Mouse (Mus musculus): ENCODE results near the gene Vti1a. TPM values are rescaled to one million over a fixed set of nuclear protein-coding genes. Genes with fewer than 3 reads are reported as not detected.

Vti1a gene
- polyA plus RNA-seq, 1 experiment, result 17.8 TPM

- Histone ChIP-seq H3K4me1 (ENCODE audit: control insufficient read depth, insufficient read depth, insufficient read length, low read length) (no peaks in the 10 kb centered on the region), H3K4me3 (ENCODE audit: insufficient read depth, low read depth, low read length) (no peak overlapping the region), H3K27ac (replicated peaks; ENCODE audit: low read depth, low read length) (no peak overlapping the region)
Observed at GRCm38 (mm10) chr19:55570520-55571296, 254.6 kb downstream of the Vti1a start.

- H3K4me3 ChIP-seq (ENCODE audit: insufficient read depth, low read depth, low read length), result no peak overlapping the region
- H3K4me1 ChIP-seq (ENCODE audit: control insufficient read depth, insufficient read depth, insufficient read length, low read length), result no peaks in the 10 kb centered on the region
- no peak overlapping the region for H3K27ac ChIP-seq (replicated peaks; ENCODE audit: low read depth, low read length)
Observed at GRCm38 (mm10) chr19:55571486-55571885, 255.4 kb downstream of the Vti1a start.

GRCm38 (mm10) chr19:55577306-55578042, 261.4 kb downstream of the Vti1a start:
- Histone ChIP-seq H3K27ac (replicated peaks; ENCODE audit: low read depth, low read length) (no peak overlapping the region), H3K4me1 (ENCODE audit: control insufficient read depth, insufficient read depth, insufficient read length, low read length) (no peaks in the 10 kb centered on the region; the same call in 1 of the 2 replicates)

GRCm38 (mm10) chr19:55578094-55579085, 262.3 kb downstream of the Vti1a start:
- Histone ChIP-seq H3K4me3 (ENCODE audit: insufficient read depth, low read depth, low read length) (no peak overlapping the region), H3K27ac (replicated peaks; ENCODE audit: low read depth, low read length) (no peak overlapping the region), H3K4me1 (ENCODE audit: control insufficient read depth, insufficient read depth, insufficient read length, low read length) (no peaks in the 10 kb centered on the region; the same call in 1 of the 2 replicates)

More at GRCm38 (mm10) chr19:55577306-55578042, 261.4 kb downstream of the Vti1a start:
- H3K4me3 ChIP-seq (ENCODE audit: insufficient read depth, low read depth, low read length), result no peak overlapping the region

GRCm38 (mm10) chr19:55579310-55579709, 263.2 kb downstream of the Vti1a start:
- Histone ChIP-seq H3K27ac (replicated peaks; ENCODE audit: low read depth, low read length) (no peak overlapping the region), H3K4me3 (ENCODE audit: insufficient read depth, low read depth, low read length) (no peak overlapping the region), H3K4me1 (ENCODE audit: control insufficient read depth, insufficient read depth, insufficient read length, low read length) (no peaks in the 10 kb centered on the region; the same call in 1 of the 2 replicates)

- Histone ChIP-seq H3K4me1 (ENCODE audit: control insufficient read depth, insufficient read depth, insufficient read length, low read length) (no peaks in the 10 kb centered on the region; the same call in 1 of the 2 replicates), H3K4me3 (ENCODE audit: insufficient read depth, low read depth, low read length) (no peak overlapping the region), H3K27ac (replicated peaks; ENCODE audit: low read depth, low read length) (no peak overlapping the region)
Observed at GRCm38 (mm10) chr19:55580152-55580551, 264.1 kb downstream of the Vti1a start.

- H3K4me1 ChIP-seq (ENCODE audit: control insufficient read depth, insufficient read depth, insufficient read length, low read length), result no peaks in the 10 kb centered on the region; the same call in 1 of the 2 replicates
- no peak overlapping the region for H3K4me3 ChIP-seq (ENCODE audit: insufficient read depth, low read depth, low read length)
- no peak overlapping the region for H3K27ac ChIP-seq (replicated peaks; ENCODE audit: low read depth, low read length)
Observed at GRCm38 (mm10) chr19:55580667-55581066, 264.6 kb downstream of the Vti1a start.

- no peak overlapping the region for H3K4me3 ChIP-seq (ENCODE audit: insufficient read depth, low read depth, low read length)
- no peak overlapping the region for H3K27ac ChIP-seq (replicated peaks; ENCODE audit: low read depth, low read length)
- no peaks in the 10 kb centered on the region; the same call in 1 of the 2 replicates for H3K4me1 ChIP-seq (ENCODE audit: control insufficient read depth, insufficient read depth, insufficient read length, low read length)
Observed at GRCm38 (mm10) chr19:55582896-55583653, 267.0 kb downstream of the Vti1a start.

GRCm38 (mm10) chr19:55585270-55586224, 269.5 kb downstream of the Vti1a start:
- Histone ChIP-seq H3K4me1 (ENCODE audit: control insufficient read depth, insufficient read depth, insufficient read length, low read length) (no peaks in the 10 kb centered on the region; the same call in 1 of the 2 replicates), H3K4me3 (ENCODE audit: insufficient read depth, low read depth, low read length) (no peak overlapping the region), H3K27ac (replicated peaks; ENCODE audit: low read depth, low read length) (no peak overlapping the region)

GRCm38 (mm10) chr19:55587638-55588421, 271.7 kb downstream of the Vti1a start:
- H3K4me1 ChIP-seq (ENCODE audit: control insufficient read depth, insufficient read depth, insufficient read length, low read length), result no peaks in the 10 kb centered on the region
- no peak overlapping the region for H3K27ac ChIP-seq (replicated peaks; ENCODE audit: low read depth, low read length)
- H3K4me3 ChIP-seq (ENCODE audit: insufficient read depth, low read depth, low read length), result no peak overlapping the region

- H3K27ac ChIP-seq (replicated peaks; ENCODE audit: low read depth, low read length), result no peak overlapping the region
- no peak overlapping the region for H3K4me3 ChIP-seq (ENCODE audit: insufficient read depth, low read depth, low read length)
- H3K4me1 ChIP-seq (ENCODE audit: control insufficient read depth, insufficient read depth, insufficient read length, low read length), result no peaks in the 10 kb centered on the region
Observed at GRCm38 (mm10) chr19:55588948-55589896, 273.1 kb downstream of the Vti1a start.

All from brown adipose tissue, adult 24 weeks (tissue).